Mouse (Mus musculus): ENCODE measurements around the gene Timm10.
"Not testable (repeated sequence)": the region's sequence is repeated elsewhere in the genome, so short reads cannot be mapped to it uniquely, and the experiment has no call there.

Timm10 gene

DNA sequence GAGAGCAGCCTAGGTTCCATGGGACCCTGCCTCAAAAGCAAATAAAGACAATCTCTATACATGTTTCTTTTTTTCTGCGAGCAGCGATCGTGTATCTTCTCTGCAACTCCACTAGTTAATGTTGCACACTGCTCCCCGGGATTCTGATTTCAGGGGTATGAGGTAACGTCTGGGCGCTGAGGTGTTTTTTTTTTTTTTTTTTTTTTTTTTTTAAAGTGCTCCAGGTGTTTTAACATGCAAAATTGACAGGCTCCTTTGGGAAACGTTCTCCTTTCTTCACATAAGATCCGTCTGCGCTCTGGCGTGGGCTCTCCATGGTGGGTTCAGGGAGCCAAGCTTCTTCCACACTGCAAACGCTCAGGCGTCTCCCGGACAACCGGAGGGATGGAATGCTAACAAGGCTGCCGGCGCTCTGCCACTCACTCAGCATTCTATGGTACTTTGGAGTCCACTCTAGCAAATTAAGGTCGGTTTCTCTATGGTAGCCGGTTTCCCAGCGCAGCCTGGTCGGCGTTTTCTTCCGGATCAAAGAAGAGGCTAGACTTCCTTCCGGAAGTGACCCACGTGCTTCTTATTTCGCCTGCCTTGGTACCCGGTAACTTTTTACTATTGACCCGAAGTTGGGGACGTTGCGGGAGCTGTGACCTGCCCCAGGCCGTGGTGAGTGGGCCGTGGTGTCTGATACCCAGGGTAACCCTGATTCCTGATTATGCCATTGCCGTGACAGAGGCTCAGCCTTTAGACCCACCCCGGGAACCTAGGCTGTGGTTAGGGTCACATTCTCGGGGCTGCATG lies at the start of gene Timm10:
TSS of gene Timm10 (plus strand) at position 510 of the 795 bp plus-strand sequence.
- DNase-seq (ENCODE audit: low read depth in 1 of 2, low spot score in 2 of 2), result peak; percentile 67 to 73

DNA sequence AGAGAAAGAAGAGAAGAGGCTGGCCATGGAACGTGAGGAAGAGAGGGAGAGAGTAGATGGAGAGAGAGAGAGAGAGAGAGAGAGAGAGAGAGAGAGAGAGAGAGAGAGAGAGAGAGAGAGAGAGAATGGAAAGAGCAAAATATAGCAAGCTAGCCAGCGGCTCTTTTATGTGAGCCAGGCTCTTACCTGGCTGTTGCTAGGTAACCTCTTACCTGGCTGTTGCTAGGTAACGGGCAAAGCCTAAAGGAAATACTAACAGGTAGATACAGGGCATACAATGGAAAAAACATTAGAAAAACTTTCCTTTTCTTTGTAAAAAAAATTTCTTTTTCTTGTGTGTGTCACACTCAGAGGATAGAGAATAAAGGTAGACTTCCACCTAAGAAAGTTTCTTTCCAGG lies 49.1 kb upstream of the Timm10 start:
- no peak for DNase-seq (ENCODE audit: low read depth in 1 of 2, low spot score in 2 of 2)

DNA sequence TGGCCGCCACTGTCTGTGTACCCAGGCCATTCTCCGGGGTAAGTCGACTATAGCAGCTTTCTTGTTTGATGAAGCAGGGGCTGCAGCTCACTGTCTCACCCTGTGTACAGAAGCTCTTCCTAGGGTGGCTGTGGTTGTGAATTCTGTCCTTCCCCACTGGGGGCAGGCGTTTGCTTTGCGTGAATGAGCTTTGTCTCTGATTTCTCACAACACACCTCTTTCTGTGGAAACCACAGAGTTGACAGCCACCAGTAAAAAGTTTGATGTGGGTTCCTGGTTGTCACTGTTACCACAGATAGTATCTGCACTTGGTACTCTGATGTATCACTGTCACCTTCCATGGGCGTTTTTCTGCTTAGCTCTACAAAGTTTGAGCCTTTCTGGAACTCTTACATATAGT lies 47.6 kb upstream of the Timm10 start:
- no peak for DNase-seq (ENCODE audit: low read depth in 1 of 2, low spot score in 2 of 2)

DNA sequence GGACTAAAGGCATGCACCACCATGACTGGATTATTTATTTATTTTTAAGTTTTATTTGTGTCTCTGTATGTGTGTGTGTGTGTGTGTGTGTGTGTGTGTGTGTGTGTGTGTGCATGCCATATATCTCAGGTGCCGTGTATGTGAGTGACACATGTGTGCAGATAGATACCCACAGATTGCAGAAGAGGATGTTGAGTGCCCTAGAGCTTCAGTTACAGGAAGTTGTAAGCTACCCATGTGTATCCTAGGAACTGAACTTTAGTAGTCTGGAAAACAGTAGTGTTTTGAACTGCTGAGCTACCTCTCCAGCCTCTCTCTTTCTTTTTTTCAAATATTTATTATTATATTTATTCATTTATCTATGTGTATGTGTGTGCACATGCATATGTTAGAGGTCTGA lies 43.5 kb upstream of the Timm10 start:
- no peak for DNase-seq (ENCODE audit: low read depth in 1 of 2, low spot score in 2 of 2)

DNA sequence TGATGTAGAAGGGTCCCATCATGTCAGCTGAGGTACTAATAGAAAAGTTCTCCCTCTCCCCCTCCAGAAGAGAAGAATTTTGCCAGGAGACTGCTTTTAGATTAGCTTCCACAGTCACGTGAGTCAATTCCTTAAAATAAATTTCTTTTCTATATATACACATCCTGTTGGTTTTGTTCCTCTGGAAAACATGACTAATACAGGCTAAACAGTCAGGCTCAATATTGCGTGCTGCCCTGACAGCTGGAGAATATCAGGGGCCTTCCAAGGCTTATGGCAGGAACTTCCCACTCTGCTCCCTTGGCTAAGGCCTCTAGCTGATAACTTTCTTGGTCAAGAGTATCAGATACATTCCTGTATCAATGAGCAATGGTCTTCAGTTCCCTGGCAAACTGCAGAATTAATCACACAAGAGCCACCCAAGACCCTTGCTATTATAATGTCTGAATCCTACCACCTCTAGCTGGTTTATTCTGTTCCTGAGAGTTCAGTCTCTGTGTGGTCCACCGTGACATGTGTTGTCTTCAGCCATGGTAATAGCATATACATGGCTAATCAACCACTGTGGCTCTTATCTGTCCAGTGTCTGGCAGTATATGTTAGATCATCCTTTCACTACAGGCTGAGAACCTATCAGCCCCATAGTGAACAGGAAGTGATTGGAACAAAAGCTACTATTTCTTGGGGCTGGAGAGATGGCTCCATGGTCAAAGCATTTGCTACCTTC lies 42.8 kb upstream of the Timm10 start:
- DNase-seq (ENCODE audit: low read depth in 1 of 2, low spot score in 2 of 2), result no peak

DNA sequence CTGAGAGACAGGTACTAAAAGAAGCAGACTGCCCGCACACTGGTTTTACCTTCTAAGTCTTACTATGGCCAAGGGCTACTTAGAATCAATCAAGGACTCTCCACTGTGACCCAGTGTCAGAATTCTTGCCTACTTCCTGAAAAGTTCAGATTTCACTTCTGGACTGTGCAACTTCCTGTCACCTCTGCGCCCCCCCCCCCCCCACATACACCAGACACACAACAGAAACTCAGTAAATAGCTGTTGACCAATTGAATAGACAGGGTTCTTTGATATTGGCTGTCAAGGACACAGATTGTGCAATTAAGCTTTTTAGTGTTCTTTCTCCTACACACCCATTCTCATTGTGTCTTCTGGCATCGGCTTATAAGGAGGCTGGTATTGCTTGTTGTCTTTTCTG lies 38.5 kb upstream of the Timm10 start:
- DNase-seq (ENCODE audit: low read depth in 1 of 2, low spot score in 2 of 2), result no peak

DNA sequence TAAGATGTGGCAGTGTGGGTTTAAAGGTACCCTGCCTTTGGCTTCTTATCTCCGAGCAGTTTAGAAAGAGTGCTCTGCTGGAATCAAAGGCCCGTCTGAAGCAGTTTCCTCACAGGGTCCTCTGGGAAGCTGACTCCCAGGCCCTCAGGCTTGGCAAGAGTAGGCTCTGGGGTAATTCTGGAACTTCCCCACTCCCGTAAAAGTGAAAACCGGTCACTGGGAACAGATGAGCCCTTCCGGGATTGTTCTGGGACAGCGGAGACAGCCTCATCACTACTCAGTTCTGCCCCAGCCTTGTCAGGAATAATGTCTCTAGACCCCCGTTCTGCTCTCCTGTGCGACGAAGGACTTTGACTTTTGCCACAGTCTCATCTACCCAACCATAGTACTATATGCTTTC lies 36.4 kb upstream of the Timm10 start:
- DNase-seq (ENCODE audit: low read depth in 1 of 2, low spot score in 2 of 2), result no peak

DNA sequence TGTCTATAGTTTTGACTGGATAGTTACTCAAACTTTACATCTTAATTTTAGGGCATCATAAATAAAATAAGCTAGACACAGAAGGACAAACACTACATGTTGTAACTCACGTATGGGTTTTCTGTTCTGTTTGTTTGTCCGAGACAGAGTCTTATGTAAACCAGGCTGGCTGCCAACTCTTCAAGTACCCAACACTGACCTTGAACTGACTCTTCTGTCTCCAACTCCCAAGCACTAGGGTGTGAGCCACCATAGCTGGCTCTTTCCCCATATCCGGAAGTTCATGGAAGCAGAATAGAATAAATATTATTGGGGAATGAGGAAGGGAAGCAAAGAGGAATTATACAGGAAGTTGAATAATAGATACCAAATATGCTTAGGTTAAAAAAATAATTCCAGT lies 34.3 kb upstream of the Timm10 start:
- DNase-seq (ENCODE audit: low read depth in 1 of 2, low spot score in 2 of 2), result no peak

DNA sequence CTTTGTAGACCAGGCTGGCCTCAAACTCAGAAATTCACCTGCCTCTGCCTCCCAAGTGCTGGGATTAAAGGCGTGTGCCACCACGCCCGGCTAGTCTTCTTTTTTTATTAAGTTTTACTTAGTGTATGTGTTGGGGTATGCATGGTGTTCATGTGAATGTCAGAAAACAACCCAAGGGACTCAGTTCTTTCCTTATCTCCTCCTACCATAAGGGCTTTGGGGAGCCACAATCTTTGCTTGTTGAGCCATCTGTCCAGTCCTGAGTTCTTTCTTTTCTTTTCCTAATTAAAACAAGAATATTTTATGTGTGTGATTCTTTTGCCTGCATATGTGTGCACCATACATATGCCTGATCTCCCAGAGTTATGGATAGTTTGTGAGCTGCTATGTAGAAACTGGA lies 33.6 kb upstream of the Timm10 start:
- no peak for DNase-seq (ENCODE audit: low read depth in 1 of 2, low spot score in 2 of 2)

DNA sequence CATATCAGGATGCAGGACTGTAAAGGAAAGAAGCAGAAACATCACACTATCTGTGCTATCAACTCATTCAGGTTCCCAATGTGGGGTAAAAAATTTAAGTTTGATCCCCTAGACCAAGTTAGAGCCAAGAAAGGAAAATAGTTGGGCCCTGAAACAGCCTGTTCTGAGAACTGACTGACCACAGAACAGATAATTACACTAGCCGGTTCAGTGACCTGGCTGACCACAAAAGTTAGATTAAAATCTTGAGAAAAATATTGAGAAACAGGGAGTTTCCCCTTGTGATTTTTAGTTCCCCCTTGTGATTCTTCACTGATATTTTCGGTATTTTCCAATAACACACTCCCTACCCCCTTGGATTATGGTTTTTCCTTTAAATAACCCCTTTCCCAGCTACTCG lies 32.9 kb upstream of the Timm10 start:
- DNase-seq (ENCODE audit: low read depth in 1 of 2, low spot score in 2 of 2), result no peak

DNA sequence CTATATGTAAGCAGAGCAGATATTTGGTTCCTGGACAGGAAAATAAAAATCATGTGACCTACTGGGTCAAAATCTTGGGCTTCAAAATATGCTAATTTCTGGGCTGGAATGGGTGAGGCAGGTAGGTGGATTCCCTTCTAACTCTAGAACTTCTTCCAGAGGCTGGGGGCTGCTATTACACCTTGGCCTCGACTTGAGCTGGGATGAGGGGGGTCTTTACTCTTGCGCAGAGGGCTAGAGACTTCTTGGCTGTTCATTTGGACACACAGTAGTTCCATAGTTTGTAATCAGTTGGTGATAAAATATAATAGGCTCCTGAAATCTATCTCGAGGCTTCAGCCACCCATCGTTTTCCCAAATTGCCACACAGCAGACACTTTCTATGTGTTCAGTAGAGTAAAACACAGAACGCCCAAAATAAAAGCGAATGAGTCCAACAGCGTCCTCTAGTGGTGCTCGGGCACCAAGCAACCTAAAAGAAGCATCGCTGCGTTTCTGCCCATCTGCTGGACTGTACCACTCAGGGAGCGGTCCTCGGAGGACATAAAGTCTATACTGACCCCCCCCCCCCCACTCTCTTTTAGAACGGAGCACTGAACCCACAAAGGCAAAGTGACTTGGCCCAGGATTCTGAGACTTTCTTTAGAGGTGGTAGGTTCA lies 28.8 kb upstream of the Timm10 start:
- peak; percentile 37 to 59 for DNase-seq (ENCODE audit: low read depth in 1 of 2, low spot score in 2 of 2)

DNA sequence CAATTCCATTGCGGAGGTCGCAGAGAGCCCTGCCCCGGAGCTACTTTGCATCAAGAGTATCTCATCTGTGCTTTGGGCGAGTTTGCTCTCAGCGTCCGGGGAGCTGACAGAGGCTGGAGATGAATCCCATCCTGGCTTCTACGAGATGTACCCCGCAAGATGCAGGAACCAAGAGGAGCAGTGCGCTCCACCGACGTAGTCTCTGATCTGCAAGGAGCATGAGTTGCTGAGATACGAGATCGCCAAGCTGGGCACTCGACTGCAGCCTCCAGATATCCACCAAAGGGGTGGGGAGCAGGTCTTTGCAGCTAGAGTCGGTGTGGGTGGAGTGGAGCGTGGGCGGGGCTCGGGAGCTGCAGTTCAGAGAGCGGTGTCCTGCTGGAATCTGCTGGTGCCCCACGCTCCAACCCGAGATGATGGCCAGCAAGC lies 28.3 kb upstream of the Timm10 start, which contains the start of gene Ube2l6:
TSS of gene Ube2l6 (plus strand) at position 336 of the 429 bp plus-strand sequence.
- DNase-seq (ENCODE audit: low read depth in 1 of 2, low spot score in 2 of 2), result no peak

DNA sequence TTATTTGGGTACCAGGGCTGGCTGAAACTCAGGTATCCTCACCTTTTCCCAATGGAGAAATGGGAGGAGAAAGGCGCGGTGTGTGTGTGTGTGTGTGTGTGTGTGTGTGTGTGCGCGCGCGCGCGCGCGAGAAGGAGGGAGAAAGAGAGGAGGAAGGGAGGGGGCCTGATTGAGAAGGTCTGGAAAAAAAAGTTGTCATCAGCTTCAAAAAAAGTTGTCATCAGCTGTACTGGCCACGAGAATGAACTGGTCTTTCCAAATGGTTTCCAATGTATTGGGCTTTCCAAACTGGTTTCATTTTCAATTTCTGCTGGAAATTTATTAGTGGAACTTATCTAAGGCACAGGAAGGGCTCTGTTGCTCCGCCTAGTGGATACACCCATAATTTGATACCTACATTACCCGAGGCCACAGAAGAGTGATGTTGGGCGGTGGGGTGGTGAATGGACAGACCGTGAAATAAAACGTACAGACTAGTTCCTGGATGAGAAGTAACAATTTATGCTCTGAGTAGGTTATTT lies 27.7 kb upstream of the Timm10 start:
- peak in 1 of 2 experiments; percentile 31 for DNase-seq (ENCODE audit: low read depth in 1 of 2, low spot score in 2 of 2)

DNA sequence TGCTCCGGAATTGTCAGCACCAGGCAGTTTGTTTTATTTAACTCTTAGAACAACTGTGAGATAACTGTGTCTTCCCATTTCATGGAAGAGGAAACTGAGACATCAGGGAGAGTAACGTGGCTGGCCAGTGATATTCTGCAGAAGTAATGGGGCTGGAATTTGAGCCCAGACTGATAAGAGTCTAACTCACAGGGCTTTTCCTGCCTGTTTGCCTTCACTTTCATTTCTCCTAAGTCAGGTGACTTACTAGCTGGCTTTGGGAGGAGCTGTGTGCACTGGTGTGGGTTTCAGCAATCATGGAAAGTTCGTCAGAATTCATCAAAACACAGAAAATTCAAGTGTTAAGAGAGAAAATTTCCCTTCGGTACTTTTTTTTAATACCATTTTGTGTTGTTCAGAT lies 26.5 kb upstream of the Timm10 start:
- DNase-seq (ENCODE audit: low read depth in 1 of 2, low spot score in 2 of 2), result no peak

DNA sequence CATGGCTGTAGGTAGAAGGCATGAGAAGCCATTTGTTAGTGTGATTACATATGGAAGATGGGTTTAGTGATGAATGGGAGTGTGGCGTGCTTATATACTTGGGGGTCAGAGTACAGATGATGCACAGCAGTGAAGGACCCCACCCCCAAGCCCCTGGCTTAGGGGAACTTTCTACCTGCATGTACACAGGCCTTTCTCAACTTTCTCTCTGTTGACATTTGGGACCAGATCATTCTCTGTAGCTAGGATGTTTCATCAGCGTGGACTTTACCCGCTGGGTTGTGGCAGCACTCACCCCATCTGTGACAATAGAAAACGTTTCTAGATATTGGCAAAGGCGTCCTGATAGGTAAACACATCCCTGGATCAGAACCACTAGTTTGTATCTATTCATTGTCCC lies 25.6 kb upstream of the Timm10 start:
- not testable (repeated sequence) for DNase-seq (ENCODE audit: low read depth in 1 of 2, low spot score in 2 of 2)

DNA sequence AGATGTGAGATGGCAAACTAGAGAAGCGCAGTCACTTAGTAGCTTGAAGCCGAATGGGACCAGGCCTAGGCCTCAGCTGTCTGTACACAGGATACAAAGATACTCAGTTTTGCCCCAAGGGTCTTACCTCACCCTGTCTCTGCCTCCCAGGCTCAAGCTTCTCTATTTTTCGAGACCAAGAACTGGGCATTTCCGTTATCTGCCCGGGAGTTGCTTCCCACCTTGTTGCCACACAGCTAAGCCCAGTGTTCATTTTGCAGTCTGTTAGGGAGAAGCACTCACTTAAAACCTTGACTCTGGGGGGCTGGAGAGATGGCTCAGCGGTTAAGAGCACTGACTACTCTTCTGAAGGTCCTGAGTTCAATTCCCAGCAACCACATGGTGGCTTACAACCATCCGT lies 22.8 kb upstream of the Timm10 start:
- DNase-seq (ENCODE audit: low read depth in 1 of 2, low spot score in 2 of 2), result no peak

DNA sequence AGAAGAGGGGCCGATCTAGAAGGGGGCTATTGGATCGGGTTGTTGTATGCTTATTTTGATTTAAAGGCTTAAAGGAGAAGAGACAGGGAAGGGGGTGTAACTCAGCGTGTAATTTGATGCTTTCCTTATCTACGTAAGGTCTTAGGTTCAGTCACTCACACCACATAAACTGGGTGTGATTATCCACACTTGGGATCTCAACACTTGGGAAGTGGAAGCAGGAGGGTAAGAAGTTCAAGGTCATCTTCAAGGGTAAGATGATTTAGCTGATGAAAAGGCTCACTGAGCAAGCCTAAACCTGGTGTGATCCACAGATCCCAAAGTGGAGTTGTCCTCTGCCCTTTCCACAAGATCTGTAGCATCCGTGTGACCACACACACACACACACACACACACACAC lies 20.3 kb upstream of the Timm10 start:
- no peak for DNase-seq (ENCODE audit: low read depth in 1 of 2, low spot score in 2 of 2)

DNA sequence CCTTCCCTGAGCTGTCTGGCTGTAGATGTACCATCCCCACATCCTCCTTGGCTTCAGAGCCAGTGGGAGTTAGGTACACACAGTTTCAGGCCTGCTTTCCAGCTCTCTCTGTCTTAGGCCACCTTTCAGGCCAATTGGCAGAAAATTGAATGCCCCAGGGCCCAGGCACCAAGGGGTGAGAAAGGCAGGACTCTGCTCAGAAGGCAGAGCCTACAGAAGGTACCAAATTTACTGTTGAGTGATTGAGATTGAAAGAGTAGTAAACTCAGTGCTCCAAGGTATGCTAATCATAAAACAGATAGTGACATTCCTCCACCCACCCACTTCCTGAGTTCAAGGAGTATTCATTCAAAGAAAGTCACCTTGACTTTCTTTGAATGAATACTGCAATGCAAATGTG lies 17.5 kb upstream of the Timm10 start:
- no peak for DNase-seq (ENCODE audit: low read depth in 1 of 2, low spot score in 2 of 2)

DNA sequence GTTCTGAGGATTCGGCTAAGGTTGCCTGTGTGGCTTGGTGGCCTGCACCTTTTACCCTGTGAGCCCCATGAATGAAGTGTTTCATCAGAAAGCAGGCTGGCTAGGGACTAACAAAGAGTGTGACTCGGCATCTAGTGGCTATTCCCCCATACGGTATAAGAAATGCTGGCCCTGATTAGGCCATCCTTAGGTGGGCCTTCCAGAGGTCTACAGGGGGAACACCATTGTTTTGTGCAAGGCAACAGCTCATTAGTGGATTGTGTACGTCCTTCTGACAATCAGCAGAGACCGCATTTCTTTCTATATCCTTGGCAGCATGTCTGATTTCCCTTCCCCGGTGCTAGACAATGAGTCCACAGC lies 16.3 kb upstream of the Timm10 start:
- DNase-seq (ENCODE audit: low read depth in 1 of 2, low spot score in 2 of 2), result no peak

DNA sequence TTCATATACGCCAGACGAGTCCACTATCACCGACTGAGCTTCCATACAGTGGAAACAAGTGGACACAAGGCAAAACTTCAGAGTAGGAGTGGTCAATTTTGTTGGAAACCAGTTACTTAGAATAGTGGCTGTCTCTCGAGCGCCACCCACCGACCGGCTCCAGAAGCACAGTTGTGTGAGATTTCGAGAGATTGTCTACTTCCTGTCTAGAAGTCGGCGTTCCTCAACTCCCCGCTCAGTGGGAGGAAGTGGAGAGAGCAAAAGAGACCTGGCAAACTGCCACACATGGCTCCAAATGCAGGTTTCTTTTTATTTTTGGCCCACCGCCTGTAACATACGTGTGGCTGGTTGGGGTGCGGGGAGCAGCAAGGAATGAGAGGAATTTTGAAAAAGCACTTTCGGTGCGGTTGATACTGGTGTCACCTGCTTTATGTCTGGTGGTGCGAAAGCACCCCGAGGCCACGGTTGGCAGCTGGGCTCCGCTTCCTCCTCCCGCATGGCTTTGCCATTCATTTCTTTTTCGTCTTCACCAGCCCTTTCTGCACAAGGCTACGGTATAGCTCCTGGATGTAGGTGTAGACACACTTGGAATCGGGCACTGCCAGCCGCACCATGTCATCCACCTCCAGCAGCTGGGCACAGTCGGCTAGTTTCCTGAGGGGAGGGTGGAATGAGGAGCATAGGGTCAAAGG lies 15.8 kb upstream of the Timm10 start:
- DNase-seq (ENCODE audit: low read depth in 1 of 2, low spot score in 2 of 2), result peak; percentile 66 to 77

DNA sequence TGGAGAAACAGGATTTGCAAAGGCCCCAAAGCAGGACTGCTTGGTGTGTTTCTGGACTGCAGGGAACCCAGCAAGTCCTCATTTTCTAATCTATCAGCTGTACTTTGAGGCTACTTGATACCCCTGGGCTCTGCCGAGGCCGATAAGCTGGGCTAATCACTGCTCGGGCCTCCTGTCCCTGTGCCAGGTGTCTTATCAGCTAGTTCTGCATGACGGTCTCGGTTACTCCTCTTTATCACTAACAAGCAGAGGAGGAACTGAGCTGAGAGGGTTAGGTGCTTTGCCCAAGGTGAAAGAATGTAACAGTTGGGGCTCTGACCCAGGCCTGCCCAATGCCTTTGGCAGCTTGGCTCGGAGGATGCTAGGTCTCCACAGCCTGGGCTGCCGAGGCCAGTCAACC lies 14.9 kb upstream of the Timm10 start:
- no peak for DNase-seq (ENCODE audit: low read depth in 1 of 2, low spot score in 2 of 2)

All from monocyte, adult 2 months (primary cell).